Mouse (Mus musculus) embryo, embryonic 10.5 days (tissue): ENCODE measurements around the gene Snx29.

Experiments used
- DNase-seq: peaks from one replicate; pipeline ENCODE4 v3.0.0-alpha.2; 2015; ENCODE audit warnings: low spot score

The Snx29 gene

DNA sequence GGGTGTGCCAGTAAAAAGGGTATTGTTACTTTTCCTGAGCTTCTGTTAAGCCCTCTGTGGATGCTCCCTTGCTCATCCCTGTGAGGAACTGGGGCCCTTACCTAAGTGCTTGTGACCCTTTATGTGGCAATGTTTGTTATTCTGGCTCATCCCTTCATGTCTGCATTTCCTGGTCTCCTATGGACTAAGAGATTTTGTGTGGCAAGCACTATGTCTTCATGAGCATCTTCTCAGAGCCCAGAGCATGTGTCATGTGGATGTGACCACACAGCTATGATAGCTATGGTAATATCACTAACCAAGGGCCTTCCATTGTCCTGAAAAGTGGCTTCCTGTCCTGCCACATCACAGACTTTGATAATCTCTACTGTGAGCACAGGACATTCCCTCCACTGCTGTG is 315.1 kb downstream of the Snx29 start:
- no peak for DNase-seq

DNA sequence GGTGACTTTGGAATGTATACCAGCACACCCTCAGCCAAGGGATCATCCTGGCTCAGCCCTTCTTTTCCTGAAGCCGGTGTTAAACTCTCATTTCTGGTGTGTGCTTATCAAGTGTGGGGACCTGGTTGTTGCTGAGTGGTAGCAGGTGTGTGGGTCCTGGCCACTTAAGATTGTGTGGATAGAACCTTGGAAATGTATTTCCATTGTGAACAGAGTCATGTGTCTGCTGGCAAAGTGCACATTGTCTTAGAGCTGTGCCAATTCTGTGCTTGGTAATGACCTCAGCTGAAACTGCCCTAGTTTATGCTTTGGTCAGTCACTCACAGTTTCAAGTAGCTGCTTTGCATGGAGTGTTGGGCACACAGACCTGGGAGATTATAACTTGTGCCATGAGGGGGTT is 316.0 kb downstream of the Snx29 start:
- no peak for DNase-seq

- DNase-seq, result no peak
Measured at GRCm38 (mm10) chr16:11639936-11640335, 317.2 kb downstream of the Snx29 start.

GRCm38 (mm10) chr16:11643603-11644002 is 320.9 kb downstream of the Snx29 start:
- no peak for DNase-seq

DNA sequence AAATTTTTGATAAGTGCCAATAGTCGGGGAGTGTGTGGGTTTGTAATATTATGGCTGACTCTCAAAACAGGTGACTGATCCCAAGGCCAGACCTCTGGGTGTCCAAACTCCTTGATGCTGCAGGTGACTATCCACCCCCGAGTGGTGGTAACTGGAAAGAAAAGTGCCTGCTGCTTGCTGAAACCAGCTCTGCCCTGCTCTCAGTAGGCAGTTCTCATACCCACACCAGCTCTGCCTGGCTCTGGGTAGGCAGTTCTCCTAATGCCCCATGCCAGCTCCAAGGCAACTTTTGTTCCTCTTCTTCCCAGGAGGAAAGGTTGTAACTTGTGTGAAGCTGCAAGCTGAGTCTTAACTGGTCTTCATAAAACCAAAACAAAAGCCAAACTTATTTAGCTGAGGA is 321.7 kb downstream of the Snx29 start:
- DNase-seq, result no peak

GRCm38 (mm10) chr16:11645668-11646067 is 323.0 kb downstream of the Snx29 start:
- no peak for DNase-seq

- no peak for DNase-seq
Measured at GRCm38 (mm10) chr16:11646745-11647289, 324.1 kb downstream of the Snx29 start.

DNA sequence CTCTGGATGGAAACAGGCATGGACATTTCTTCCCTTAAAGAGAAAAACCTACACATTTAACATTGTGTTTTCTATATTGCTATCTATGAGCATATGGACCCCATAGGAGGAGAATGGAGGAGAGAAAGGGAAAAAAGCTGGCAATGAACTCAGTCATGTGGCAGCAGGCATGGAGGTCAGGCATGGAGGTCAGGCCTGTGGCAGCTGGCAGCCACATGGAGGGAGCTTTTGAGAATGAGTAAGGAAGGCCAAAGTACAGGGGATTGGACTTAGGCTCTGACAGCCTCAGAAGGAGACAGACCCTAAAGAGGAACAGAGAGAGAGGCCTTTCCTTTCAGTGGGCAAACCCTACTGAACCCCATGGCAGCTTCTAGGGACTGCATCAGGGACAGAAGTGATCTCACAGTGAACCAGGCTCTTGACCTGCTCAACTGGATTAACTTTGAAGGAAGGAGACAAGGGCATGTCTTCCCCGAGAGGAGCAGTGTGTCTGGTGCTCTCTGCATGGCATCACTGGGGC is 325.5 kb downstream of the Snx29 start:
- DNase-seq, result peak; percentile 44

GRCm38 (mm10) chr16:11652686-11653366 is 330.1 kb downstream of the Snx29 start:
- no peak for DNase-seq

DNA sequence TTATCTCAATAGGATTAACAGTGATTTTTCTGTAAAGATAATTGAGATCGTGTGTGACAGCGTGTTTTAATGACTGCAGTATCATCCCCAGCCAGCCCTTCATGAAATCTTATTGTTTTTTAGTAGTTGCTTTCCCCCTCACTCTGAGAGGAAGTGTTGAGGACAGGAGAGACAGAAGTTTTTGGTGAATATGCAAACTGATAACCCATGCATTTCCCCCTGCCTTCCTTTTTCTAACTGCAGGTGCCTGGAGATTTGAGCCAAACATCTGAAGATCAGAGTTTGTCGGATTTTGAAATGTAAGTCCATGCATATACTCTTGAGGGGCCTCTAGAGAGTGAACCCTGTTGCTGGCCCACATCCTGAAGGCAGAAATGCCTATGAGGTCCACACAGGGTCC is 333.2 kb downstream of the Snx29 start:
- no peak for DNase-seq

GRCm38 (mm10) chr16:11657111-11657510 is 334.4 kb downstream of the Snx29 start:
- DNase-seq, result peak; percentile 50

DNA sequence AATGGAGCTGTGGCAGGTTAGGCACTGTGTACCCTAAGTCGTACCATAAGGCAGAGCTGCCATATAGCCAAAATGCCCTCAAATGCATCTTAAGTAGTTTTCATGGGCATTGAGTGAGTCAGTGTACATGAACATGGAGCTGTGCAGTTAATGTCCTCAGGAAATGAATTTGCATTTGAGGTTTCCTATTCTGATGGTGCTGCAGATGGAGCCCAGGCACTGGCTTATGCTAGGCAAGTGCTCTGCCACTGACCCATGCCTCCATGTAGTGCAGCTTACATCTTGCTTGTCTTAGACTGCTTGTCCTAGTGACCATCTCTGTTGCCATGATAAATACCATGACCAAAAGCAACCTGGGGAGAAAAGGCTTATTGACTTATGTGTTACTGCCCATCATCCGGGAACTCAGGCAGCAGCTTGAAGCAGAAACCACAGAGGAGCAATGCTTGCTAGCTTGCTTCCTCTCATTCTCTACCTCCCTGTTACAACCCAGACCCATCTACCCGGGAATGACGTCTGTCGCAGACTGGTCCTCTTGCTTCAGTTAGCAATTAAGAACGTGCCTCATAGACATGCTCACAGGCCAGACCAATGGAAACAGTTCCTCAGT is 336.5 kb downstream of the Snx29 start:
- DNase-seq, result no peak

DNA sequence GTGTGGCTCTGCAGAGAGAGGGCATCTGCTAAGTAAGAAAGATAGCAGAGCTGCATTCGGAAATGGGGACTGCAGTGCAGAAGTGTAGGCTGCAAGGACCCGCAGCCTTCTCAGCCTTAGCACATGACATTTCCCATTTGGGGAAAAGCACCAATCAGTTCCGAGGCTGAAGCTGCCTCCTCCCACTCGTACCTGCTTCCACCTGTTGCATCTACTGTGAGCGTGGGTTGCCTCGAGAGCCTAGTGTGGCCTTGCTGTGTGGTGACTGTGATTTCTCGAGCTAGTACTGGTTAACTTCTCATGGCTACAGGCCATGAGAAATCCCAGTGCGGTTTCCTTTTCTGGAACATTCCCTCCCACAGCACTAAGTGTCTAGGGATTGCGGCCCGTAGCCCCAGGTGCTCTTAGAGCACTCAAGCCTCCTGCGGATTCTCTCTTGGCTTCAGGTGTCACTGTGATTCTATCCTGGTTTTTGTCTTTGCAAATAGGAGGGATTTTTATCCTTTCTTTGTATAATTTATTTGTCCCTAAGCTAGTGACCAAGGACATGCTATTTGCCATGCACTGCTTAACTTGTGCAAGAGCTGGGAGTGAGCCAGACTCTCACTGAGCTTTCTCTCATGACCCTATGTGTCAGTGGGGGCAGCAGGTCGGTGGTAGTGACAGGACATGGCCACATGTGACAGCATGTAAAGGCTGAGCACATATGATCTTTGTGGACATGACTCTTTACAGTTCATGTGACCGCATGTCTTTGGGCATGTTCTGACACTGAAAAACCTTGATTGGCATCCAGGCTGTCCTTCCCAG is 342.4 kb downstream of the Snx29 start:
- DNase-seq, result no peak

DNA sequence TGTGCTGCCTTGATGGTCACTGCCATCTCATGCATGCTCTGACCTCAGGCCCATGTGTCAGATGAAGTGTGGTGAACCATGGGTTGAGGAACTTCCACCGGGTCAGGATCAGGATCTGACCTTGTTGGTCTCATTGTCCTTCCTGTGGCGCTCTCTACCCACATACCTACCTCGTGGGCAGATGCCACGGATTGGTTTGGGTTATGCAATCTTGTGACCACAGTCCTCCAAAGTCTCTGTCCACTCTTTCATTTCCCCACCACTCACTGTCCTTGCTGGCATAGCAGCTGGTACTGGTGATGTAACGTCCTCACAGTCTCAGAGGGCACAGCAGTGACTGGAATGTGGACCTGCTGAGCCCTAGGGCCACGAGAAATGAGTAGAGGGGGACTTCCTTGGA is 343.2 kb downstream of the Snx29 start:
- DNase-seq, result no peak

GRCm38 (mm10) chr16:11668375-11668774 is 345.7 kb downstream of the Snx29 start:
- no peak for DNase-seq

- peak; percentile 24 for DNase-seq
Measured at GRCm38 (mm10) chr16:11668878-11669277, 346.2 kb downstream of the Snx29 start.

- no peak for DNase-seq
Measured at GRCm38 (mm10) chr16:11670251-11670970, 347.7 kb downstream of the Snx29 start.

DNA sequence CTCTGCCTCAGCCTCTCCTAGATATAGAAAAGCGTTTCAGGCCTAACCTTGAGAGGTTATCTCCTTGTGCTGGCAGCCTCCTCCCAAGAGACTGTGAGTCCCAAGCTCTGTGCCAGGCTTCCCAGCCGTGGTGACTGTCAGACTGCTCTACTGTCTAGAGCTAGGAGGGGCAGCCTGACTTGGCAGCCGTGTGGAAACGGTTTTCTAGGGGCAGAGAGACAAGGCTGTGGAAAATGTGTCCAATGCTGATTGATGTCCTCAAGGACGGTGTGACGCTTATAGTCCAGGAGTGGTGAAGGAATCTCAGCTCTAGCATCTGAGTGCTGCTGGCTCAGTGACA is 348.2 kb downstream of the Snx29 start:
- DNase-seq, result no peak

DNA sequence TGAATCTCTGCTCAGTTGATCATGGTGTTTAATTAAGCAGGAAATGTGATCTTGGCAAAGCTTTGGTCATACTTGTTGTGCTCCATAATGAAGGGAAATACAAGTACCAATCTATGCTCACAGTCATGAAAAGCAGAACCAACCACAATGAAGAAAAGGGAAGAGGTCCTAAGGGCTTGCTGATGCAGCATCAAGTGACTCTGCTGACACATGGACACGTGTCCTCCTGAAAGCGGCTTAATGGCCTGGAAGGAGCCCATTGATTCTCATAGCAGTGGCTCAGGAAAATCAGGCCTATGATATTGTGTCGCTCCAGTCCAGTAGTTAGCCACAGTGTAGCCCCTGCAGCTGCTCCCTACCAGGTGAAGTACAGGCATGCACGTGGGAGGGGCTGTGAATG is 353.3 kb downstream of the Snx29 start:
- no peak for DNase-seq

DNA sequence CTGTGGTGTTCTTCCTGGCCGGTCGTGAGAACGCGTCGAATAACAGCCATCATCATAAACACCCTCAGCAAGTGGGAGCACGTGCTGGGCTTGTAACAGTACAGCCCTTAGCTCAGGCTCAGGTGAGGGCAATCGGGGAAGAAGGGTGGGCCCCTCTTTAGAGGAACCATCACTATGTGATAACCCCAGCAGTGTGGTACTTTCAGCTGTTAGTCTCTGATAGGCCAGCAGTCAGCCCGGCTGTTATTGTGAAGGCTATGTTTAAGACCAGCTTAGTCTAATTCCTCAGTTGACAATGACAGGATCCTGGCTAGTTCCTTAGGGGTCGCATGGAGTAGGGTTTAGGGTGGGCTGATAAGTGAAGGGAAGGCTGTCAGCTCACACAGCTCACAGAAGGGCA is 362.6 kb downstream of the Snx29 start:
- DNase-seq, result no peak

- DNase-seq, result no peak
Measured at GRCm38 (mm10) chr16:11685735-11686340, 363.1 kb downstream of the Snx29 start.

GRCm38 (mm10) chr16:11687836-11688235 is 365.1 kb downstream of the Snx29 start:
- DNase-seq, result no peak
